Mouse (Mus musculus) forebrain, embryonic 13.5 days (tissue): ENCODE measurements at regions not wholly inside any gene's neighbourhood (a gene's known extent, or its start where the extent isn't known, plus 50 kb on each side); places are given as distances from the start of the nearest gene placed in this dataset.

Experiments
- ATAC-seq: fragments of 200-750 bp; cut with Nextera tagmentation; 2 replicates; pipeline ENCODE4 v1.8.0; 2017
- H3K27ac ChIP-seq: fragments of 300-500 bp; sonication (generic); 2 replicates; pipeline ENCODE4 v1.5.1; 2015; ENCODE audit warnings: inconsistent platforms, mild to moderate bottlenecking, moderate library complexity
- H3K27me3 ChIP-seq: fragments of 300-500 bp; sonication (generic); 2 replicates; pipeline ENCODE4 v1.6.1; 2015; ENCODE audit warnings: mild to moderate bottlenecking, inconsistent platforms
- H3K36me3 ChIP-seq: fragments of 300-500 bp; sonication (generic); 2 replicates; pipeline ENCODE4 v1.6.1; 2015; ENCODE audit warnings: mild to moderate bottlenecking, inconsistent platforms; ENCODE audit not compliant: poor library complexity, severe bottlenecking
- H3K4me1 ChIP-seq: fragments of 300-500 bp; sonication (generic); 2 replicates; pipeline ENCODE4 v1.6.1; 2015; ENCODE audit warnings: inconsistent platforms
- H3K4me2 ChIP-seq: fragments of 300-500 bp; sonication (generic); 2 replicates; pipeline ENCODE4 v1.6.1; 2015; ENCODE audit warnings: inconsistent platforms, mild to moderate bottlenecking, moderate library complexity
- H3K4me3 ChIP-seq: fragments of 300-500 bp; sonication (generic); 2 replicates; pipeline ENCODE4 v1.5.1; 2015; ENCODE audit warnings: mild to moderate bottlenecking, inconsistent platforms
- H3K9ac ChIP-seq: fragments of 300-500 bp; sonication (generic); 2 replicates; pipeline ENCODE4 v1.6.1; 2015; ENCODE audit warnings: mild to moderate bottlenecking, inconsistent platforms
- H3K9me3 ChIP-seq: fragments of 300-500 bp; sonication (generic); replicated peaks from 2 replicates; pipeline ENCODE4 v1.6.1; 2016; ENCODE audit warnings: inconsistent platforms
- WGBS: fragments of 180-500 bp; shearing (Covaris S2); methylation state at CpG from one replicate; pipeline ENCODE4 v1.1.7; 2015; 5-methylcytosine and 5-hydroxymethylcytosine counted together

DNA sequence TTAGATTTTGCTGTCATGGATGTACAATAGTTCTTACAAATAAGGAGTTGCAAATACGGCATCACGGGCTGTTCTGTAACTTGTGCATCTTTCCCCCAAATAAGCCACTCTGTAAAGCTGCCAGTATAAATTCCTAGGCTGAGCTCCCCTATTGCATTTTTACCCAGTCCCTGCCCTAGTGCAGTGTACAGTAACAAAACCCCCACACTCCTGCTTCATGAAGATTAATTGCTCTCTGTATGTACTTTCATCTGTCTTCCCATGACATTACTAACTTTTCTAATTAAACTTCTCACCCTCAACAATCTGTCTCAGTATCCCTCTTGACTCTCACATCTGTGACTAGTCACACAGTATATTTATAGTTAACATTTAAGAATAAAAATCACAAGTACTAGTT lies 73.4 kb downstream of the Tm4sf1 start:
- H3K4me3 ChIP-seq, result no peak overlapping the region
- H3K9ac ChIP-seq, result no peak overlapping the region
- no peaks in the 10 kb centered on the region for H3K27me3 ChIP-seq
- ATAC-seq, result no peak
- H3K27ac ChIP-seq, result no peak overlapping the region
- H3K4me1 ChIP-seq, result no peaks in the 10 kb centered on the region
- no peaks in the 10 kb centered on the region for H3K9me3 ChIP-seq
- 87% methylated on average over 2 of the region's 2 CpGs for WGBS
- no peak overlapping the region for H3K4me2 ChIP-seq
- no peaks in the 10 kb centered on the region for H3K36me3 ChIP-seq

DNA sequence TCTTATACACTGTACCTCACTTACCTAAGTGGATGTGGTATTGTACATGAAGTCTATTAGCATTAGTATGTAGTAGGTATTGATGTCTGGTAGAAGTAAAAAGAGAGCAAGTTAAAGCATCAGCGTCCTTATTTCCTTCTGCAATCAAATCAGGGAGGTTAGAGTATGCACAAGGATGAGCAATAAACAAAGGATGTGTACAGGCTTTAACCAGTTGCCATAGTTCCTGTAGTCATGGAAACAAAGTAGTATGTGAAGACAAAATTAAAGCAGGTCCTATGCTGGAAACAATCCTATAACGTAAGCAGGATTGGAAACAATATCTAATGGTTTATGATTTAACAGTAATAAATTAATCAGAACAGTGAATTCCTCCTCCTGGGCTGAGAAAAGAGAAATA lies 78.0 kb downstream of the Tm4sf1 start:
- Histone ChIP-seq H3K4me3 (no peak overlapping the region), H3K9ac (no peak overlapping the region), H3K27me3 (no peaks in the 10 kb centered on the region), H3K4me1 (no peaks in the 10 kb centered on the region), H3K9me3 (no peaks in the 10 kb centered on the region), H3K36me3 (no peaks in the 10 kb centered on the region), H3K4me2 (no peak overlapping the region), H3K27ac (no peak overlapping the region)
- ATAC-seq, result no peak
- 61% methylated on average over 2 of the region's 2 CpGs for WGBS

DNA sequence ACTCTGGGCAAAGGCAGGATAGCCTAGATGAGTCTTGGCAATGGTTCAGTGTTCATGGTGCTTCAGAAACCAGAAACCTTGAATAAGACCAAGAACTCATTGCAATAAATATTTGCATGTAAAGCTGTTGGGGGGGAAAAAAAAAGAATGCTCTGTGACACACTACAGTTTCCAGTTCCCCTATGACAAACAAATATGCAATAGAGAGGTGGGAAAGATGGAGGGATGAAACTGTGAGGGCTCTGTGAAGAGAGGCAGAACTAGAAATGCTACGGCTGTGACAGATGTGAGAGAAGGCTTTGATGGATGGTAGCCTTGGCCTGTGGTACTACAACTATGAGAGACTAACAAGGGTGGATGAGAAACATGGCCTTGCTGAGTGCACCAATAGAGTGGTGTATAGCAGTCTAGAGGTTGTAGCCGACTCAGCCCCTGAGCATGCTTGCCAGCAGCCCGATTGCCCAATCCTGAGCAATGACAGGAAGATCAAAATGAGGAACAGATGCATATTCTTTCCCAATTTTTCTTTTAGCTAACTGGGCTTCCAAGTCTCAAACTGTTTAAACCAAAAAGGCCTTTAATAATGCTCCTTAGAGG lies 79.4 kb downstream of the Tm4sf1 start:
- 88% methylated on average over 3 of the region's 3 CpGs for WGBS

DNA sequence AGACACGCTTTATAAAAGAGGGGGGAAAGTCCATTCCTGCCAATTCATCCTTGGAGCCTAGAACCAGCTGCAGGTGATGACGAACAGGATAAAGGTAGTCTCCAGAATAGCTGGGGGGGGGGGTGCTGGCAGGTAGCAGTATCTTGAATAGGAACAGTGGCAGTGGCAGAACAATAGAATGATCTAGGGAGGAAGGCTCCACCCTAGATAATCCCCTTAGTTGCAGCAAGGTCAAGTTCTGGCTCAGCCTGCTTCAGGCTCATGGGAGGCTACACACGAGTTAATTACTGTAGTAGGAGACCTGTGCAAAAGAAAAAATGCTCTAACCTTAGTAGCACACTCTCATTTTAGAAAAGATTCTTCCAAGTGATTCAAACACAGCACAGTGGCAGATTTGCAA lies 83.4 kb downstream of the Tm4sf1 start:
- H3K27me3 ChIP-seq, result no peaks in the 10 kb centered on the region
- no peak overlapping the region for H3K9ac ChIP-seq
- no peaks in the 10 kb centered on the region for H3K36me3 ChIP-seq
- H3K4me3 ChIP-seq, result no peak overlapping the region
- H3K4me2 ChIP-seq, result no peak overlapping the region
- no peak for ATAC-seq
- no peak overlapping the region for H3K27ac ChIP-seq
- WGBS, result 58% methylated on average over 3 of the region's 3 CpGs
- H3K9me3 ChIP-seq, result no peaks in the 10 kb centered on the region
- H3K4me1 ChIP-seq, result no peaks in the 10 kb centered on the region

More for the DNA sequence above, 79.4 kb downstream of the Tm4sf1 start:
- Histone ChIP-seq H3K27ac (no peak overlapping the region), H3K36me3 (no peaks in the 10 kb centered on the region), H3K4me1 (no peaks in the 10 kb centered on the region), H3K4me3 (no peak overlapping the region), H3K4me2 (no peak overlapping the region), H3K9ac (no peak overlapping the region), H3K27me3 (no peaks in the 10 kb centered on the region), H3K9me3 (no peaks in the 10 kb centered on the region)
- ATAC-seq, result no peak

DNA sequence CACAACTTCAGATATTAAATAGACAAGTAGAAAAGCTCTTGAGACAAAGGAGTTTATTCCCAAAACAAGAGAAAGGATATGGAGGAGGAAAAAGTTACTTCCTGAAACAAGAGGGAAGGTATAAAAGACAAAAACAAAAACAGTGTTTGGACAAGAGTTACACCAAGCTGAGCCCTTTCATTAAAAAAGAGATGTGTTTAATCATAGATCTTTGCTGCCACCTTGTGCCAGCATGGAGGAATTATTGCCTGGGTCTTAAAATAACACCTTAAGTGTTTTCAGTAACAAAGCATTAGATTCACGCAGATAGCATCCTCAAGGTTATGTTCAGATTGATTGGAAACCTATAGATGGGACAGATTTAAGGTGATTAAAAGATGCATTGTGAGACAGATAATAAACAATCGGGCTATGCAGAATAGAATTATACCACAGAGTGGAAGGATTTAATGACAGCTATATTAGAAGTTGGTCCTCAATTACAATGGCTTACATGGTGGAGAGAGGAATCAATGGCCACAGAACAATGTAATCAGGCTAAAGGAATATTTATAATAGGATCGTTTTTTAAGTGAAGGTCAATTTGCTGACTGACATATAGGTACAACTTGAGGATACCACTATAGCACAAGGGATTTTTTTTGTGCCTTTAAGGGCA lies 97.6 kb downstream of the Tm4sf1 start:
- H3K9ac ChIP-seq, result no peak overlapping the region
- ATAC-seq, result peak; percentile 61
- no peaks in the 10 kb centered on the region for H3K4me1 ChIP-seq
- no peak overlapping the region for H3K4me2 ChIP-seq
- no peak overlapping the region for H3K27ac ChIP-seq
- H3K9me3 ChIP-seq, result no peaks in the 10 kb centered on the region
- H3K4me3 ChIP-seq, result no peak overlapping the region
- WGBS, result 24% methylated on average over 3 of the region's 3 CpGs
- no peaks in the 10 kb centered on the region for H3K36me3 ChIP-seq
- no peaks in the 10 kb centered on the region for H3K27me3 ChIP-seq

DNA sequence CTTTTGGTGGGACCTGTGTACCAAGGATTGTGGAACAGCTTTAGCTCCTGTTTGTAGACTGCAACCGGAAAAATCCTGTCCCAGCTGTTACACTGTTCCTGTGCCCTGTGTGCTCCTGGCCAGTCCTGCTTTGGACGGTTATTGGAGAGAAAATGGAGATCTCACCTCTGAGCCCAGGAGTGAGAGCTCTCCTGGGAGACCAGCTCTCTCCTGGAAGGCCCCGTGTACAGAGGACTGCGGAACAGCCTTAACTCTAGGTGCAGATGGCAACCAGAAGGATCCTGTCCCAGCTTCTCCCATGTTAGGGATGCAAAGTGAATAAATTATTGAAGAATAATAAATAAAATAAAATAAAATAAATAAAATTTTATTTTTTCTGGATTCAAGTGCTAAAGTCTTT lies 98.4 kb downstream of the Tm4sf1 start:
- H3K9me3 ChIP-seq, result no peaks in the 10 kb centered on the region
- H3K9ac ChIP-seq, result no peak overlapping the region
- no peaks in the 10 kb centered on the region for H3K36me3 ChIP-seq
- no peak overlapping the region for H3K4me3 ChIP-seq
- 0 out of 2 replicates have a peak, but pooled peaks have one; percentile 38 for ATAC-seq
- H3K4me1 ChIP-seq, result no peaks in the 10 kb centered on the region
- 67% methylated on average over 4 of the region's 4 CpGs for WGBS
- no peak overlapping the region for H3K27ac ChIP-seq
- no peak overlapping the region for H3K4me2 ChIP-seq
- H3K27me3 ChIP-seq, result no peaks in the 10 kb centered on the region

DNA sequence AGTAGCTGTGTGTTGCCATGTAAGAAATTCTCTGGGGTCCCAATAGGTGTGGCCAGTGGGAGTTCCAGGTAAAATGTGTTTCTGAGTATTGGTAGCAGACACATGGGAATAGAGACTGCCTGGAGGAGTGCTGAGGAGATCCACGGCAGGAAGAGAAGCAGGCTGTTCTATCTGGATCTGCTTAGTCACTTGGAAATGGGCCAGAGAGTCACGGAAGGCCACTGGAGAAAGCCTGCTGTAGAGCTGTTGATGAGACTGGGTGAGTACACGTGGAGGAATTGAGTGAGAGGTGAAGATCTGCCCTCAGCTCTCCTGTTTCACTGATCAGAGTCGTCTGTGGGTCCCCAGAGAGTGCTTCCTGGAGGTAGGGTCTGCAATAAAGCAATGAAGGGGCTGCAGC lies 120.2 kb downstream of the Tm4sf1 start:
- no peak for ATAC-seq
- H3K27ac ChIP-seq, result no peak overlapping the region
- WGBS, result 77% methylated on average over 4 of the region's 4 CpGs

DNA sequence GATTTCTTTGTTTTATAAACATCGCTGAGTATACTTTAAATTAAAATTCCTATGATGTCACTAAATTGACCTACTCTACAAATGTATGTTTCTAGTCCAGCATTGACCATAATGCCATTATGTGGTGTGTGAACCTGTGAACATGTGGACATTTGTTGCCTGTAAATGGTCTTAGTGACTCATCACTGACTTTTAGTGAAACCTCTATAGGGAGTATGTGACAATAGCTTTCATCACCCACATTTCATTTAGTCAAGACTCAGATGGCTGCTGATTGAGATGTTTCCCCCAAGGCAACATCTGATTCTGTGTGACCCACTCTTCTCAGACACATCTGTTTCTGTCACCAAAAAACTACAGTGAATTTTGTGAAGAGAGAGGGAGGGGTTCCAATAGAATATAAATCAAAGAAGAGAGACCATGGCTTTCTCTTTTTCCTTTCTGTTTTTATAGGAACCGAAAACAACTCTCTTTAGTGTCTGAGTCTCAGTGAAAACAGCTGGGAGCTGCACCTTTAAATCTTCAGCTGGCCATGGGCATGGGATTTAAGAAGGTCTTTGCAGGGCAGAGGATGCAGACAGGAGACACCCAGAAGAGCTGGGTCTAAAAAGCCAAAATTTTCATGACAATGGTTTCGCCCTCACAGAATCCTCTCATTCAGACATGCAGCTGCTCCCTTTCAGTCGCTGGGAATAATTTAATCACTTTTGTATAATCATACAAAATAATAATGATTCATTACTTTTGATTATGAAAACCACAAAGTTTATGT lies 148.4 kb downstream of the Tm4sf1 start:
- H3K4me1 ChIP-seq, result peaks cover 4% of the 10 kb centered on the region; the same call in 1 of the 2 replicates
- no peaks in the 10 kb centered on the region for H3K36me3 ChIP-seq
- H3K27me3 ChIP-seq, result no peaks in the 10 kb centered on the region
- WGBS, result 43% methylated on average over 4 of the region's 4 CpGs
- no peak overlapping the region for H3K9ac ChIP-seq
- no peak overlapping the region for H3K4me2 ChIP-seq
- no peaks in the 10 kb centered on the region for H3K9me3 ChIP-seq
- no peak overlapping the region for H3K27ac ChIP-seq
- no peak overlapping the region for H3K4me3 ChIP-seq
- no peak for ATAC-seq

More for the DNA sequence above, 120.2 kb downstream of the Tm4sf1 start:
- Histone ChIP-seq H3K4me2 (no peak overlapping the region), H3K27me3 (no peaks in the 10 kb centered on the region), H3K9ac (no peak overlapping the region), H3K9me3 (no peaks in the 10 kb centered on the region), H3K36me3 (no peaks in the 10 kb centered on the region), H3K4me3 (no peak overlapping the region), H3K4me1 (no peaks in the 10 kb centered on the region)

DNA sequence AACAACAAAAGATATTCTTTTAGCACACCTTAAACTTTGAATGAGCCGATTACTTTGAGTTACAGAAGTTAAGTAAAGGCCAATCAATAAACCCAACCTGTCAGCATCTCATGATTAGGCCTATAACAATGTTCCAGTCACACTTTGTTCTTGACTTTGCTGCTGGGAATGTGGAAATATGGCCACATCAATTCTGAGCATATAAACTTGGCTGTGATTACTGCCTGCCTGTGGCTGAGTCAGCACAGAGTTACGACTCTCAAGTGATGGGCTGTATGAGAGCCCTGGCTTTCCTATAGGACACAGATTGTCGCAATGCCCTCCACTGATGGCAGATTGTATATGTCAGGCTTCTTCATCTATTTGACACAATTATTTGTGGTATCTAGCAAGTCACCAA lies 152.6 kb downstream of the Tm4sf1 start:
- H3K27me3 ChIP-seq, result no peaks in the 10 kb centered on the region
- WGBS, result 85% methylated on average over 3 of the region's 3 CpGs

DNA sequence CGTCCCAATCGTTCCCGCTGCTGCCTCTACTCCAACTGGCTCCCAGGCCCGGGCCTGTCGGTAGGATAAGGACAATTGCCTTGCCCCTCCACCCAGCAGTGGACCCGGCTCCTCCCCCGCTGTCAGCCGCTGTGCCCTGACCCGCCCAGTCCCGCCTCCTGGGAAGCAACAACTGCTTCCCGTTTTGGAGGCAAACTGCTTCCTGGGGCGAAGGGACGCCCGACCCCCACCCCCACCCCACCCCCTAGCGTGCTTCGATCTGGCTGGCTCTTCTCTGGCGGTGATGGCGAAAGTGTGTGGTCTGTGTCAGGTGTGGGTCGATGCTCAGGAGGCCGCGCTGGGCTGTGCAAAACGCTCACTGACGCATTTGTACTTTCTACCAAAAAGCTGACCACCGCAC lies 164.9 kb downstream of the Tm4sf1 start:
- Histone ChIP-seq H3K4me2 (peak overlapping the region; percentile 52), H3K36me3 (no peaks in the 10 kb centered on the region), H3K4me3 (peak overlapping the region; percentile 27), H3K27me3 (no peaks in the 10 kb centered on the region), H3K9me3 (no peaks in the 10 kb centered on the region), H3K27ac (no peak overlapping the region), H3K4me1 (no peaks in the 10 kb centered on the region), H3K9ac (no peak overlapping the region)
- ATAC-seq, result peak; percentile 61
- WGBS, result 29% methylated on average over 24 of the region's 24 CpGs

More for the DNA sequence above, 152.6 kb downstream of the Tm4sf1 start:
- no peak overlapping the region for H3K27ac ChIP-seq
- no peak overlapping the region for H3K4me3 ChIP-seq
- H3K4me2 ChIP-seq, result no peak overlapping the region
- no peak overlapping the region for H3K9ac ChIP-seq
- H3K9me3 ChIP-seq, result no peaks in the 10 kb centered on the region
- H3K36me3 ChIP-seq, result no peaks in the 10 kb centered on the region
- ATAC-seq, result no peak
- peaks cover 4% of the 10 kb centered on the region; the same call in 1 of the 2 replicates for H3K4me1 ChIP-seq

DNA sequence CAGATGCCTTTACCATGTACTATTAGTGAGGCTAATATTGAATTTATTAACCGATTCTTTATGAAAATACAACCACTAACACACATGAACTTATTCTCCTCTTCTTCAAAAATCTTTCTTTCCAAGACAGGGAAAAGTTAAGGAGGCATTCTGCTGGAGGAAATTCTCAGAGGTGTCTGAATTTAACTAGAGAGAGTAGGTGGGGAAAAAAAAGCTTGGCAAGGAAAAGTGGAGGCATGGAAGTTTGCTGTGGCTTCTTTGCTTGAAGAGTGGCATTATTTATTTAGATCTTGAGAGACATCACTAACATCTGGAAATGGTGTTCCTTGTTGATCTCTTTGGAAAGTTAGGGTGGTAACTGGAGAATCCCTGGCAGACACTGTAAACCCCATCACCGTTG lies 173.2 kb downstream of the Tm4sf1 start:
- no peak overlapping the region for H3K9ac ChIP-seq
- no peaks in the 10 kb centered on the region for H3K36me3 ChIP-seq
- no peak for ATAC-seq
- H3K4me1 ChIP-seq, result no peaks in the 10 kb centered on the region
- no peak overlapping the region for H3K4me3 ChIP-seq
- H3K9me3 ChIP-seq, result no peaks in the 10 kb centered on the region
- no peaks in the 10 kb centered on the region for H3K27me3 ChIP-seq
- WGBS, result 89% methylated on average over 2 of the region's 2 CpGs
- H3K4me2 ChIP-seq, result no peak overlapping the region
- no peak overlapping the region for H3K27ac ChIP-seq

DNA sequence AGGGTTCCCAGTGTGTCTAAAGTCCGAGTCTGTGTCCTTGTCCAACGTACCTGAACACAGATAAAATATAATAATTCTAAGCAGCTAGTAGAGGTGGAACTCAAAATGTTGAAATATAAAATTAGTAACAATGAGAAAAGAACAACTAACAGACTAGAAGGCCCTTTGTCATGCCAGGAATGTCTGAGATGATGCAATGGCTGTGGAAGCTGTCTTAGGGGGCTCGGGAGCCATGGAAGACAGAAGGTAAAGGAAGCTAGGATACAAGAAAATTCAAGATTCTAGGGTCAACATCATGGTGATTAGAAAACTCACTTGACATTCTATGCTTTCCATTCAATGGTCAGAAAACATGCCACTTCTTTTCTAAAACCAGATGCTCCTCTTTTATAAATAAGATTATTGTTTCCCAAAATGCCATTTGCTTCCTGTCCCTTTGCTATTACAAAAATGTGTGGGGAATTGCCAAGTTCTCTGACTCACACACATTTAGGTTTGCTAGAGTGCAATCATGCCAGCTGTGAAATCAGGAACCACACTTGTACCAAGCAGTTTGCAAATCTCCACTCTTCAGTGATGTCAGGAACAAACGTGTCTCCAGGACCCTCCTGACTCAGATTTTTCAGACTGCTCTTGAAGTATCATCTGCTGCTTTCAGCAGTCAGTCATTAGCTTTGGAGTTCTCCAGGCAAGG lies 175.8 kb downstream of the Tm4sf1 start:
- no peak for ATAC-seq
- H3K27me3 ChIP-seq, result no peaks in the 10 kb centered on the region
- no peaks in the 10 kb centered on the region for H3K9me3 ChIP-seq
- H3K27ac ChIP-seq, result no peak overlapping the region
- H3K9ac ChIP-seq, result no peak overlapping the region
- no peaks in the 10 kb centered on the region for H3K4me1 ChIP-seq
- H3K4me3 ChIP-seq, result no peak overlapping the region
- 86% methylated on average over 4 of the region's 4 CpGs for WGBS
- H3K4me2 ChIP-seq, result no peak overlapping the region
- no peaks in the 10 kb centered on the region for H3K36me3 ChIP-seq
